Mouse (Mus musculus) monocyte, adult 5-6 weeks (primary cell): Measurements from ENCODE around the gene Klf3. TPM values are rescaled to one million over a fixed set of nuclear protein-coding genes. Genes with fewer than 3 reads are reported as not detected.
"Not testable (repeated sequence)": the region's sequence is repeated elsewhere in the genome, so short reads cannot be mapped to it uniquely, and the experiment has no call there.

Experiments
- ATAC-seq: fragments of 153-309, 156-312 bp; replicated peaks from 2 replicates; pipeline ENCODE4 v1.8.0; 2017; ENCODE audit warnings: mild to moderate bottlenecking; ENCODE audit not compliant: low TSS enrichment, insufficient number of reproducible peaks, severe bottlenecking, poor library complexity, low FRiP score
- total RNA-seq: library from RNA; stranded (forward); fragments of 200-1000, 200-491, 200-594 nt; gene quantifications from 3 replicates; pipeline ENCODE4 v1.2.3, GENCODE M21; 2017

Gene Klf3
- total RNA-seq, 1 experiment from 2014 or later: 144 TPM

- peak; percentile 51 for ATAC-seq
Observed at GRCm38 (mm10) chr5:64865219-64865964, 62.2 kb downstream of the Klf3 start.

DNA sequence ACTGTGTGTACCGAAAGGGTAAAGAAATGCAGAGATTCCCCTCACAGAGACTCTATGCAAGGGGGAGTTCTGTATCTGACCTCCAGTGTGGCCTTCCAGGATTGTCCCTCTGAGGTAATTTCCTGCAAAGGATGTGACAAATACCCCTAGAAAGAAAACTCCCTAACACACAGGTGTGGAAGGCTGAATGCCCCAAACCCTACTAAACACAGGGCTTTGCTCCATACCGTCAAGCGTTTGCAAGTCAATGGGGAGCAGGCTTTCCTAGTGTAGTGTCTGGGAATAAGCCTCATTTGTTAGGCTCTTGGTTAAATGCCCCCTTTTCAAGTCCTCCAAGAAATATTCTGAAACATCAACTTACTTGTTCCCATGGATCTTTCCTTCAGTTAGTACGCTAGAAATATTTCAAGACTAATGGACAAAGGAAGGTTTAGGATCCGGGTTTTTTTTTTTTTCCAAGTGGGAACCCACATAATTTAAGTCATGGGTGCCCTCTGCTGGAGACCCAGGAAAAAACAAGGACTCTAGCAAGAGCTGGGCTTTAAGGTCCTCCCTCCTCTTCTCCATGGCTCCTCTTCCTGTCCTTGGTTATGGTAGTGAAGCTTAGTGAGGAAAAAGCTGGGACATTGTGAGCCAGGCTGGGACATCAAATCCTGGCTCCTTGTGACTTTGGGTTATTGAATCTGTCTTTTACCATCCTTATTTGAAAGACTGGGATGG, 63.3 kb downstream of the Klf3 start:
- no peak for ATAC-seq

GRCm38 (mm10) chr5:64867124-64867523, 63.9 kb downstream of the Klf3 start:
- no peak for ATAC-seq

DNA sequence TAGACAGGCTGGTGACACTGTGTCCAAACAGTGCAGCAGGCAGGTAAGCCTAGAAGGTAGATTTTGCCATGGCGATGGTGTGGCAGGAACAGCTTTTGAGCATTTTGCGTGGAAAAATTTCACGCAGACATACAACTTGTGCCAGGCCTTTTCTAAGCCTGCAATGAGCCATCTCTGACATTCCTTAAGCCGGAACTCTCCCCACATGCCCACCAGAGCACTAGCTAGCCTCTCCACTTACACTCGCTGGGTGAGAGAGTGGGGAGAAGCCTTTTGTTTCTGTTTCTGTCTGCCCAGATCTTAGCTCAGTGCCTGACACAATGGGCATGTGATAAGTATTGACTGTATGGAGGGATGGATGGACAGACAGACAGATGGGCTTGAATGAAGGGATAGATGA, 64.4 kb downstream of the Klf3 start:
- no peak for ATAC-seq

- no peak for ATAC-seq
Observed at GRCm38 (mm10) chr5:64876086-64876830, 73.1 kb downstream of the Klf3 start.

DNA sequence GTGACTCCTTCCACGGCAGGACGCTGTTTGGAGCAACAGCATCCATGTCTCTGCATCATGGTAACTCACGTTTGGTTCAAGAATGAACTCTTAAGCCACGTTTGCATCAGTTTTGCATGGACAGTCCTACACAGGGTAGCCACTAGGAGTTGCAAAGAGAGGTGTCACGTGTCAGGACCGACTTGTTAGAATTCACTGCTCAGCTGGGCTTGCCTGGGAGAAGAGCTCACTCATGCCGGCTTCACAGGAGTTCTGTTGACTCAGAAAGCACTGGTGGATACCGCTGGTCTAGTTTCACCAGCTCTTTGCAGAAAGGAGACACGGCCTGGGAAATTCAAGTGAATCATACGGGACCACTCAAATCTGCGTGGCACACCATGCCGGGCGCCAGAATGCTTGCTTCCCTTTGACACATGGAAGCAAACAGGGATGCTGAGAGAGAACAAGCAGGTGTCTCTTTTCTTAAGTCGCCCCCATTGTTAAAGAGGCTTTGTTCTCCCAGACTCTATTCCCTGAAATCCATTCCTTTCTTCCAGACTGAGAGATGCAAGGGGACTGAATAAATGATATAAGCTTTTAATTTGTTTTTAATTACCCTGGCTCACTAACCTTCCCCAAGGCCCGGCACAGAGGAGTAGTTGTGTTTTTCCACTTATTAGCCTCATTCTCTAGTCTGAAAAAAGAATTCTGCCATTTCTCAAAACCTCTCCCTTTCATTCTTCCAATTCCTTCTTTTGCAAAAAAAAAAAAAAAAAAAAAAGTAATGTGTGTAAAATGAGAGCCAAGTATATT, 74.2 kb downstream of the Klf3 start:
- ATAC-seq: no peak

GRCm38 (mm10) chr5:64878027-64878425, 74.8 kb downstream of the Klf3 start:
- no peak for ATAC-seq

DNA sequence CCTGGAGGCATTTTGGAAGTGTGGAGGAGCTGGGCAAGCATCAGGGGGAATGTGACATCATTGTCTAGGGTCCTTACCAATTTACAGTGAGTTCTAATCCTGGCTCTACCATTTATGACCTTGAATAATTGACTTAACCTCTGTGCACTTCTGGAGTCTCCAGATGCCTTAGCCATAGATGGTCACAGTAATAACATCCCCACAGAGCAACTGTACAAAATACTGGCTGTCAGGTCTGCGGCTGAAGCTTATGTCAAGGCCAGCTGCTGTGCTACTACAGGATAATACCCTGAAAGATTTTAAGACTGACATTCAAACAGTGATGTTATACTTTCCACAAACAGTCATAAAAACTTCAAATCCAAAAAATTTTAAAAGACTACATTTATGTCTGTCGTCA, 75.3 kb downstream of the Klf3 start:
- ATAC-seq: no peak

GRCm38 (mm10) chr5:64879241-64879640, 76.1 kb downstream of the Klf3 start:
- no peak for ATAC-seq

GRCm38 (mm10) chr5:64881559-64881958, 78.4 kb downstream of the Klf3 start:
- not testable (repeated sequence) for ATAC-seq

DNA sequence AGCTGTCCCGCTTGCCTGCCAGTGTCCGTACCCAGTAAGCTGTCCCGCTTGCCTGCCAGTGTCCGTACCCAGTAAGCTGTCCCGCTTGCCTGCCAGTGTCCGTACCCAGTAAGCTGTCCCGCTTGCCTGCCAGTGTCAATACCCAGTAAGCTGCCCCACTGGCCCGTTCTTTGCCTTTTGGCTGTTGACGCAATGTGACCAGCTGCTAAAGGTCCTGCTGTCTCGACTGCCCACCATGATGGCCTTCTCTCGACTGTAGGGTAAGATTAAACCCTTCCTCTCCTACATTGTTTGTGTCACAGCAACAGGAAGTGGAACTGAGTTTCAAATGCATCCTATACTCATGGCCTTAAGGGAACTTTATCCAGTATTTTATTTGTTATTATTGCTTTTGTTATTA, 78.8 kb downstream of the Klf3 start:
- ATAC-seq: not testable (repeated sequence)

Other genes starting within 250 kb of the Klf3 start
- 13.4 to 22.7 TPM (median 18.5 TPM) in 3 replicates for gene Tlr1, start 130.2 kb downstream of the Klf3 start, total RNA-seq
- gene Tlr6, start 156.7 kb downstream of the Klf3 start, total RNA-seq: 11.5 to 12.7 TPM (median 12.2 TPM) in 3 replicates
- 8.9 to 15.6 TPM (median 10.1 TPM) in 3 replicates for gene Fam114a1, start 166.7 kb downstream of the Klf3 start, total RNA-seq